Mouse (Mus musculus) E14TG2a.4 (cell line): ENCODE measurements around the gene Phgdh.

ENCODE experiments used
- H3K27me3 ChIP-seq: 2 replicates; pipeline ENCODE4 v1.6.1; 2014; ENCODE audit warnings: low read length, control low read depth; ENCODE audit not compliant: insufficient read depth
- H3K36me3 ChIP-seq: 2 replicates; pipeline ENCODE4 v1.6.1; 2014; ENCODE audit warnings: low read length, control low read depth; ENCODE audit not compliant: insufficient read depth
- H3K4me1 ChIP-seq: replicated peaks from 2 replicates; pipeline ENCODE4 v1.6.1; 2014; ENCODE audit warnings: low read depth, low read length, control low read depth
- H3K4me3 ChIP-seq: replicated peaks from 2 replicates; pipeline ENCODE4 v1.5.1; 2014; ENCODE audit warnings: mild to moderate bottlenecking, low read length
- H3K9me3 ChIP-seq: 2 replicates; pipeline ENCODE4 v1.6.1; 2014; ENCODE audit warnings: low read length, control low read depth
- CTCF ChIP-seq: conservative IDR thresholded peaks from 2 replicates; pipeline ENCODE4 v1.5.1; 2014; ENCODE audit warnings: low read length
- NANOG ChIP-seq: IDR thresholded peaks from 2 replicates; pipeline ENCODE4 v1.6.1; 2014; ENCODE audit warnings: borderline replicate concordance, low read length, mixed read lengths
- POU5F1 ChIP-seq: IDR thresholded peaks from 2 replicates; pipeline ENCODE4 v1.6.1; 2014; ENCODE audit warnings: low read length, borderline replicate concordance

The Phgdh gene

DNA sequence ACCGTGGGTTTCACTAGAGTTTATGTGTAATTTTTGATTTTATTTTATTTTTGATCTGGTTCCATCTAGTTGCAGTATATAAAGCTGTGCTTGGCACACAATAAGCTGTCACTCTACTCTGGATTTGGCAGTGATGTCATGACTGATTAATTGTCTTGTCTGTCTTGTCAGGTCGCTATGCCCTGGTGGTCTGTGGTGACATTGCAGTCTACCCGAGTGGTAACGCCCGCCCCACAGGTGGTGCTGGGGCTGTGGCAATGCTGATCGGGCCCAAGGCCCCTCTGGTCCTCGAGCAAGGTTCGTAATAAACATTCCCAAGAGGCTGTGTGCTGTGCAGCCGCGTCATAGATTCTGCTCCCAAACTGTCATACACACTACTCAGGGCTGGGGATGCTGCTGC is 43.8 kb downstream of the Phgdh start:
- no peak for TF ChIP-seq NANOG
- no peak for TF ChIP-seq POU5F1
- peak; percentile 29 for TF ChIP-seq CTCF
- peaks cover 13% of the 10 kb centered on the region for H3K9me3 ChIP-seq
- H3K4me3 ChIP-seq: no peak overlapping the region
- no peaks in the 10 kb centered on the region for H3K36me3 ChIP-seq
- no peaks in the 10 kb centered on the region for H3K27me3 ChIP-seq
- no peaks in the 10 kb centered on the region for H3K4me1 ChIP-seq

DNA sequence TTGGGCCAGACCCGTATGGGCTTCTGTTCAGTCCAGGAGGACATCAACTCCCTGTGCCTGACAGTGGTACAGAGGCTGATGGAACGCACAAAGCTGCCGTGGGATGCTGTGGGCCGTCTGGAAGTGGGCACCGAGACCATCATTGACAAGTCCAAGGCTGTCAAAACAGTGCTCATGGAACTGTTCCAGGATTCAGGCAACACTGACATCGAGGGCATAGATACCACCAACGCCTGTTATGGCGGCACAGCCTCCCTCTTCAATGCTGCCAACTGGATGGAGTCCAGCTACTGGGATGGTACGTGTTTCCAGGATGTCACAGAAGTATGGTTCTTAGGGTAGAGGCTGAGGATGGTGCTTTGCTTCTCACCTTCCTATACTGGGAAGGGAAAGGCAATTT is 48.7 kb downstream of the Phgdh start:
- Histone ChIP-seq H3K36me3 (no peaks in the 10 kb centered on the region), H3K27me3 (no peaks in the 10 kb centered on the region)

DNA sequence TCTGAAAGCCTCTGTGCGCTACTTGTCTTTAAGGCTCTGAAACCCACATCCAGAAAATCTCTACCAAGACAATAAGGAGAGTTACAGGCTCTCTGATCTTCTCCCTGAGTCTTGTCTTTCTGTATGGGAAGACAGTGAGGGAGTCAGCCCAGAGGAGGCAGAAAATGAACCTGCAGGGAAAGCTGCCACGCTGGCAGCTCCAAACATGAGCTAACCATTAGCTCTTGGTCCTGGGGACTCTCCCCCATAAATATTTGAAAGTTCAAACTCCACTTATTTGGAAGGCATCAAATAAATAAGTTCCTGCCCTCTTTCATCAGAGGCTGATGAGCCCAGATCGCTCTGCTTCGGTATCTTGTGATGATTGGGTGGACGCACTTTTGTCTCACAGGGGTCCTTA is 56.6 kb downstream of the Phgdh start:
- TF ChIP-seq POU5F1: no peak
- Histone ChIP-seq H3K36me3 (no peaks in the 10 kb centered on the region), H3K4me3 (no peak overlapping the region), H3K27me3 (peaks cover 4% of the 10 kb centered on the region; the same call in 1 of the 2 replicates), H3K4me1 (peaks cover 7% of the 10 kb centered on the region; the same call in 1 of the 2 replicates), H3K9me3 (no peaks in the 10 kb centered on the region)

More for the DNA sequence above, 48.7 kb downstream of the Phgdh start:
- no peak overlapping the region for H3K4me3 ChIP-seq
- H3K9me3 ChIP-seq: peaks cover 7% of the 10 kb centered on the region
- TF ChIP-seq POU5F1 (no peak), NANOG (no peak), CTCF (no peak)
- H3K4me1 ChIP-seq: no peaks in the 10 kb centered on the region

DNA sequence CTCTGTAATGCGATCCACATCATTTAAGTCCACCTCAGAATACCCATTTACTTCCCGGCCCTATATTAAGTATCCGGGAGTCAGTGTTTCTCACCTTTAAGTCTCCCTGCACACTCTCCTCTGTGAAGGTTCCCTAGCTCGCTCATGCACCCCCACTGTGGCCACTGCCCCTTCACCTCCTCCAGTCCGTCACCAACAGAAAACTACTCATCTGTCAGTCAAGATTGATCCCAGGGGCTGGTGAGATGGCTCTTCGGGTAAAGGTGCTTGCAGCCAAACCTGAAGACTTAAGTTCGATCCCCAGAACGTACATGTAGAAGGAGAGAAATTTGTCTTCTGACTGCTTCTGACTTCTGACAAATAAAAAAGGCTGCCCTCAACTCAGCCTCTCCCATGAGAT is 57.4 kb downstream of the Phgdh start:
- no peaks in the 10 kb centered on the region for H3K36me3 ChIP-seq
- H3K4me1 ChIP-seq: peaks cover 9% of the 10 kb centered on the region
- TF ChIP-seq CTCF: no peak
- no peak for TF ChIP-seq NANOG
- TF ChIP-seq POU5F1: no peak
- no peak overlapping the region for H3K4me3 ChIP-seq
- H3K9me3 ChIP-seq: no peaks in the 10 kb centered on the region
- peaks cover 4% of the 10 kb centered on the region; the same call in 1 of the 2 replicates for H3K27me3 ChIP-seq

DNA sequence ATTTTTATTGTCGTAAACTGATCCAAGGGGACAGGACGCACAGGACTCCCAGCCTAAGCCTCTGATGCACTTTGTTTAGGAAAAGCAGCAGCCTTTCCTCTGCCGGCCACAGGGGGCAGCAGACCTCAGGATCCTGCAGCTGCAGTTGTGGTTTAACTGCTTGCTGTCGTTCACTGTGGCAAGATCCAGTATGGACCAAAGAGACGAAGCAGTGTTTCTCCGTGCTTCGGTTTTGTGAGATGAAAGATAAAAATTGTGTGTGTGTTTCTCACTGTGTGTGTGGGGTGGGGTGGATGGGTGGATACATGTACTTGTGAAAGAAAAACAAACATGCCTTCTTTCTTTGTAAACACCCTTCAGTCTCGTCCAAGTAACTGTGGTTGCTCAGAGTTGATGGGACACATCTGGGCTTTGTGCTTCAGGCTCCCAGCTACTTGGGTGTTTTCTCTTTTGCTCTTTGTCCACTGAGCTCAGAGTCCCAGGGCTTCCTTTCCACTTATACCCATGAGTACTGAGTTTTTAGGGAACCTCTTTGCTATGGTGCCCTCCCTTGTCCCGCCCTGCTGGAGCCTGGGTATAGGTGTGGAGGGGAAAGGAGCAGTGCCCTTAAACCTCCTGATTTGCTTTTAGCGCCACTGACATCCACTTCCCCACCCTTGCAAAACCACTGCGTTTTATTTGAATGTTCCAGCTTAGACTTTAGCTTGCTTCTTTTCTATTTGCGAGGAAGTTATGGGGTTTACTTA is 58.7 kb downstream of the Phgdh start:
- Histone ChIP-seq H3K4me1 (peaks cover 15% of the 10 kb centered on the region), H3K4me3 (no peak overlapping the region)
- no peak for TF ChIP-seq NANOG
- peak; percentile 89 for TF ChIP-seq CTCF

DNA sequence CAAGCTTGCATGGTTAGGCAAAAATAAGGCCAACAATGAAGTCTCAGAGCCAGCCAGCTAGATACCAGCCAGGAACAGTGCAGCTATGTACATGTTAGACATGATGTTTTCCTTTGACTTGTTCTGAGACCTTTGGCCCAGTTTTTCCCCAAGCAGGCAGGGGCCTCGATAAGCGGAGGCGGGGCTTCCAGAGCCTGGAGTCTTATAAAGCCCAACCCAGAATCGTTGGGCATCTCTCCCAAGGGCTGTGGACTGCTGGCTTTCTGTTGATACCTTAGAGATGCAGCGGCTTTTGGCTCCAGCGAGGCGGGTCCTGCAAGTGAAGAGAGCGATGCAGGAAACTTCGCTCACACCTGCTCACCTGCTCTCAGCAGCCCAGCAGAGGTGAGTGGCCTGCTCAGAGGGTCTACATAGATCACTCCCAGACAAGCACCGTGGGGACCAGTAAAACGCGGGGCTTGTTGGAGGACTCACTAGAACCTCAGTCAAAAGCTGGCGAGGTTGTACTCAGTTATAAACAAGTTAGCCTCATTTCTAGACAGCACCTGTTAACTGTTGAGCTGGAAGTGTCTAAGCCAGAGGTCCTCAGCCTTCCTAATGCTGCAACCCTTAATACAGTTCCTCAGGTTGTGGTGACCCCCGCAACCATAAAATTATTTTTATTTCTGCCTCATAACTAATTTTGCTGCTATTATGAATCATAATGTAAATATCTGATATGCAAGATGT is 59.4 kb downstream of the Phgdh start, which contains the start of gene Hmgcs2:
Gene Hmgcs2, plus strand, starts transcription at position 232 of the 729 bp plus-strand sequence.
- H3K4me3 ChIP-seq: 0 out of 2 replicates have a peak within 1 kb of the TSS, but pooled peaks have one; percentile 13
- H3K27me3 ChIP-seq: peaks cover 3% of the 10 kb centered on the region; the same call in 1 of the 2 replicates
- no peak for TF ChIP-seq CTCF
- TF ChIP-seq POU5F1: no peak
- TF ChIP-seq NANOG: no peak
- no peaks in the 10 kb centered on the region for H3K36me3 ChIP-seq
- peaks cover 15% of the 10 kb centered on the region for H3K4me1 ChIP-seq
- H3K9me3 ChIP-seq: no peaks in the 10 kb centered on the region

More for the DNA sequence above, 58.7 kb downstream of the Phgdh start:
- Histone ChIP-seq H3K36me3 (no peaks in the 10 kb centered on the region), H3K27me3 (peaks cover 4% of the 10 kb centered on the region; the same call in 1 of the 2 replicates), H3K9me3 (no peaks in the 10 kb centered on the region)

DNA sequence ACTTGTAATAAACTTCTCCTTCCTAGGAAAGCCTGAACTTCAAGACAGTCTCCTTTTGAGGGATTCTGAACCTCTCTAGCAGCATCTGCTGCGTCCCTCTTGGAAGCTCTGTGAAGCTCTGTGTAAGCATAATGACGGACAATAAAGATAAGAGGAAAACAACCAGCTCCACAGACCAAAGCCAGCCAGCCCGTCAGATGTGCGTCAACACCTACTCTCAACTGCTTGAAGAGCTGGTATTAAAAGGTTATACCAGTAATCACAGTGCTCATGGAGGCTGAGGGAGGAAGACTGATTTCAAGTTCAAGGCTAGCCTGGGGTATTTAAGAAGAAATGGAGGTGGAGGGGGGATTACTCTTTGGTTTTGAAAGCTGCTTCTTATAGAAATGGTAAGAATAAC is 60.1 kb downstream of the Phgdh start:
- no peak for TF ChIP-seq CTCF
- TF ChIP-seq NANOG: no peak
- TF ChIP-seq POU5F1: no peak
- Histone ChIP-seq H3K4me1 (peaks cover 17% of the 10 kb centered on the region), H3K4me3 (no peak overlapping the region), H3K27me3 (no peaks in the 10 kb centered on the region; the same call in 1 of the 2 replicates), H3K9me3 (no peaks in the 10 kb centered on the region), H3K36me3 (no peaks in the 10 kb centered on the region)

DNA sequence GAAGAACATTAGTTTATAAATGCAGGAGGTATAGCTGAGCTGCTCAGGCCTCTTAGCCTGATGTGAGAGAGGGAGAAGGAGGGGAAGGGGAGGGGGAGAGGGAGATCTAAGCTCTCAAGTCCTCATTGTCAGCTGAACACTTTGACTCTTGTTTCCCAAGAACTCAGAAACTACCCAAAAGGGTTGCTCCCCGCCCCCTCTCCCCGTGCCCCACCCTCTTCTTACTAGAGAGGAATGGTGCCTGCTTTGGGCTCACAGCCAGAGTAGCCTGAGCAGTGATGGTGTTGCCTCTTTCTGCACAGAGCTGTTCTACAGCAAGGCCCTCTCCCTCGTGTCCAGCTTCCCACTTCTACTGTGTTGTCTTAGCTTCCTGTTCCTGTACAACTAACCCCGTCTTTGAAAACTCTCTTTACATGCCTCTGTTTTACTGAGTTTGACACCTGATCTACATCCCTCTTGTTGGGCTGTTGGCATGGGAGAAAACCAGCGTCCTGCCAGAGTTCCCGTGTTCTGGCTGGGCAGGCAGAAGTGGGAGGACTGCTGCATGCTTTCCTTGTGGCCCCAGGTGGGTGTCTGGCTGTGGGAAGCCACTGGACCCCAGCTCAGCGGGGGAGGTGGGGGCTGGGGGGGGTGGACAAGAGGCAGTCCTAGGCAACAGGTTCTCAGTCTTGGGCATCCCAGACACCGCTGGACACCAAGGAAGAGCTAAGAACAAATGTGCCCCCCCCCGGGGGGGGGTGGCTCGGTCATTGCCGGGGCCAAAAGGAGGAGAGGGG is 66.0 kb downstream of the Phgdh start:
- Histone ChIP-seq H3K27me3 (no peaks in the 10 kb centered on the region), H3K36me3 (no peaks in the 10 kb centered on the region), H3K4me3 (no peak overlapping the region), H3K9me3 (no peaks in the 10 kb centered on the region), H3K4me1 (peaks cover 24% of the 10 kb centered on the region)
- no peak for TF ChIP-seq CTCF
- no peak for TF ChIP-seq NANOG
- no peak for TF ChIP-seq POU5F1
